Mouse (Mus musculus) layer of hippocampus, postnatal 36 days (tissue): ENCODE measurements at regions not wholly inside any gene's neighbourhood (a gene's known extent, or its start where the extent isn't known, plus 50 kb on each side); places are given as distances from the start of the nearest gene placed in this dataset.
"Not testable (repeated sequence)": the region's sequence is repeated elsewhere in the genome, so short reads cannot be mapped to it uniquely, and the experiment has no call there.

Source experiments
- DNase-seq, 2 experiments: peaks; one replicate each; pipeline ENCODE4 v3.0.0; 2022

- not testable (repeated sequence) for DNase-seq
These were observed 989.4 kb downstream of the Ankrd7 start for GRCm38 (mm10) chr6:19855476-19855875.

DNA sequence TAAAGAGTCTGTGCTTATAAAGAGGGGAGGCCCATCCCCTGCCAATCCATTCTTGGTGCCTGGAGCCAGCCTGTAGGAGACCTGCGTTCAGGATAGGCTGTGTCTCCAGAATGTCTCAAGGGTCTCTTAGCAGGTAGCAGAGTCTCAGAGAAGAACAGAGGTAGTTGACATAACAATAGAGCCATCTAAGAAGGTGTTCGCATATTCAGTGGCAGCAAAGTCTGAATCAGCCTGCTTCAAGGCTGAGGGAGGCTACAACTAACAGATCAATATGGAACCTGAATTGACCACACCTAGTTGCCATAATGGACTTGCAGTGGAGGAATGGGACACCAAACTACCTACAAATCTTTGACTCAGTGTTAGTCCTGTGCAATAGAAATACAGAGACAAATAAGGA, 998.0 kb downstream of the Ankrd7 start:
- no peak for DNase-seq

- peak; percentile 24 to 53 for DNase-seq
These were observed 1003.6 kb downstream of the Ankrd7 start for GRCm38 (mm10) chr6:19869697-19870096.

DNA sequence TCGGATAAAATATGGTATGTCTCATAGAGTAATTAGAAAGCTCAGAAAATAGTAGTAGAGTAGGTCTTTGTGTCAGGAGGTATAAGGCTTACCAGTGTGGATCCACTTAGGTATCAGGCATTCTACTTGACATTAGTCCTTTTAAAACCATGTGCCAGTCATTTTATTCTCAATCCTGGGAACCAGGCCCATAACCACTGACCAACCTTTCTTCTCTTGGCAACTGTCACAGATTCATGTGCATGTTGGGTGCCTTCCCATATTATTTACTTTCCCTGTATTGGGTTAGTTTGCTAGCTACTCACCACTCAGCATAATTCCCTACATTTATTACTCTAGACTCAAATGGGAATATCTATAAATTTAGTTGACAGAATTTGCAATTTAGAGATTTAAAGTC, 1045.1 kb downstream of the Ankrd7 start:
- no peak for DNase-seq

DNA sequence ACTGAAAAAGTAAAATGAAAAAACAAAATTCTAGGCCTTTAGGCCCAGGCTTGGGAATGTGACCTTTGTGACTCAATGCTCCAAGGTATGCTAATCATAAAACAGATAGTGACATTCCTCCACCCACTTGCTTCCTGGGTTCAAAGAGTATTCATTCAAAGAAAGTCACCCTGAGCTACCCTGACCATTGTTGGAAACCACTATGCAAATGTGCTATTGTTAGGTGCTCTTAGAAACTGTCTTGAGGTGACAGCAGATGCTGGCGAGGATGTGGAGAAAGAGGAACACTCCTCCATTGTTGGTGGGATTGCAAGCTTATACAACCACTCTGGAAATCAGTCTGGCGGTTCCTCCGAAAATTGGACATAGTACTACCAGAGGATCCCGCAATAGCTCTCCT, 1075.7 kb downstream of the Ankrd7 start:
- DNase-seq: not testable (repeated sequence)

- DNase-seq: no peak
These were observed 1078.2 kb downstream of the Ankrd7 start for GRCm38 (mm10) chr6:19944334-19944733.

DNA sequence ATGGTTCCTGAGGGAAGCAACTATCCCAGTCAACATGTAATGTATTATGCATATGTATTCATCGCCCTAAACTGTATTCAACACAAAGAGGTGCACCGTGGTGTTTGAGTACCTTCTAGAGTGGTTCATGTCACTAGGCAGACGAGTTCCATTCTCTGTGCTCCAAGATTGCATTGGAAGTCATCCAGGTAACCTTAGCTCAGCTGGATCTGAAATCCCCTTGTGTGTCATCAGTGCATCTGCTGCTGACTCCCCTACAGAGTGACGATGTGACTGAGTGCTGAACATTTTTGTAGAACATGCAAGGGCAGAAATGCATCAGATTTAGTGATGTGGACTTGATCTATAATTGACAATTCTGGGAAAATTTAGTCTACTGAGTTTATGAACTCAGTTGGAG, 1079.6 kb downstream of the Ankrd7 start:
- DNase-seq: no peak

DNA sequence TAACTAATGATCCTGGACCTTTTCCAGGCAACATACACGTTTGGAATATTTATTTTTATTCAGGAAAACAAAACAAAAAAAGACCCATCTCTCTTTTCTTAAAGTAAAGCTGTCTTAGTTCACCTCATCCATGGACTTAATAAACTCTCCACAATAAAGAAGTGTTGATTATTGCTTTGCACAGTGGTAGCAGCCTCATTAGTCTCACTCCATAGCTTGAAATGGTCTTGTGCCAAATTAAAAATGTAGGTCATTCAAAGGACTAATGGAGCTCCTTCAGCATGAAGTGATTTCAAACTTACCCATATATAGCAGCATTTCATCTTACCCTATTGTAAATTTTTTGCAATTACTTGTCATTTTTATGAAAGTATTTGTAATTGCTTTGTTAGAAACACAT, 1109.8 kb downstream of the Ankrd7 start:
- no peak for DNase-seq

DNA sequence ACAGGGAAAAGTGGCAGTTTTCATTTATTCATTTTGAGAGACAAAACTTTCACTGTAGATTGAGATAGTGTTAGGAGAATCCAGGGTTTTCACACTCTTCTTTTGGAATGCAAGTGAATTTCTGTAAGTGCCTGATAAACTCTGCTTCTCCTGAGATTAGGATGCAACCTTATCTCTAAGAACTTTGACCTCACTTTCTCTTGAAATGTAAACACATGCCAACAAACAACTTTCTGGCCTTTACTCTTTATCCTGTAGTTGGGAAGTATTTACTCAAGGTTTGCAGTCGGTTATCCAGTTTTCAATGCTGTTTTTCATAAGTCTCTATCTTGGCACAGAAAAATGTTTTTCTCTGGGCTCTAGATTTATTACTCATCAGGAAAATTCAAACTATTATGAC, 1125.7 kb downstream of the Ankrd7 start:
- no peak for DNase-seq

GRCm38 (mm10) chr6:20028466-20028865, 1162.3 kb downstream of the Ankrd7 start:
- DNase-seq: no peak

GRCm38 (mm10) chr6:20037769-20038168, 1171.7 kb downstream of the Ankrd7 start:
- DNase-seq: peak; percentile 1 to 5

DNA sequence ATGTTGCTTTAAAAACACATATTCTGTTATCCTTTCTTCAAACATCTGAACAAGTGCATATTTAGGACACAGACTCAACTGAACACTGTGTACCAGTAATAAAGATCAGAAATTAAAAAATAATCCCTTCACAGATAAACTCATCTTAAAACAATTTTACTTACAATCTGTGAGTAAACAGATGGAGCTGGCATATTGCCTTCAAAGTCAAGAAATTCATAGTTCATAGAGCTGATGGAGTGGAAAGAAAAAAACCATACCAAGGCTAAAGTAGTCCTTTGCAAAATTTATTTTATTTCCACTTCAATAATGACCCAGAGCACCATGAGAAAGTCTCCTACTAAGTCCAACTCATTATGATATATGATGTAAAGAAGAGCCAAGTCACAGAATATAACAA, 1136.6 kb upstream of the Kcnd2 start:
- DNase-seq: no peak

DNA sequence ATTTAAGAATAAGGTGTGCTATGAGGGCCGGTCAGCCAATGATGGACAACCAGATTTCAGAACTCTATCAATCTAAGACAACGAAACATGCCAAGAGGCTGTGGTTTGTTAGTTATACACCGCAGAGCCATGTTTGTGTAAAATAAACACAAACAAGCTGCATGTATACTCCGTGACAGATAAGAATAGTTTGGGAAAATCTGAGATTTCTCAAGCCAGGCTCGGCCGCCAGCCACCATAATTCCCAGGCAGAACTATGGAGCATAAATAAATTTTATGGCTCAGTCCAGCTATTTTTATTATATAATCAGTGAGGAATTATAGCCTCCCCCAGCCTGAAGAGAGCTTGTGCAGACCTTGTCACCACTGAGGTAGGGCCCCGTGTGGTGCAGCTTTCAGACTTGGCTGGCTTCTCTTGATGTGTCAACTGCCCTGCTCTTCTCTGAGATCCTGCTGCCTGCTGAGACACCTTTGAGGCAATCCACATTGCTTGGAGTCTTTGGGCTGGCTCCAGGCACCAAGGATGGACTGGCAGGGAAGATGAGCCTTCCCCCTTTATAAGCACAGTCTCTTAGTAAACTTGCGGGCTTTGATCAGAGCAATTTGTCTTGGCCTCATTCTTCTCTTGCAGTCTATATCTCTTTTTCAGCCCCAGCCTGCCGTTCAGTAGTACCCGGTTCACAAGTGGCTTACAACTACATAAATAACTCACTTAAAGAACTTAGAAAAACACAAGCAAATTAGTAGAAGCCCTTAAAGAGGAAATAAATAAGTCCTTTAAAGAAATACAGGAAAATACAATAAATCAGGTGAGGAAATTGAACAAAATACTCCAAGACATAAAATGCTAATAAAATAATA, 1123.0 kb upstream of the Kcnd2 start:
- no peak for DNase-seq

GRCm38 (mm10) chr6:20133991-20134390, 1081.3 kb upstream of the Kcnd2 start:
- DNase-seq: not testable (repeated sequence)

DNA sequence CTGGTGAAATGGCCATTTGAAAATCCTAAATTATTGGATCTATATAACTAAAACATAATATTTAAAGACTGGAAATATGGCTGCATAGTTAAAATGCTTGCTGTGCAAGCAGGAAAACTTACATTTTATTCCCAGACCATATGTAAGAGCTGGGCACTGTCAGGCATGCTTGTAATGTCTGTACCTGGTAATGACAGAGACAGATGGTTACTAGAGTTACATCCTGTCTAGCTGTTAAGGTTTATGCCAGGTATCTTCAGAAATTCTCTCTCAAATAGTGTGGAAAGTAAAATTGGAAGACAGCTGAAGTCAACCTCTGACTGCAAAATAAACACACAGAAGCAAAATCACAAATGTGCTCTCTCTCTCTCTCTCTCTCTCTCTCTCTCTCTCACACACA, 1077.8 kb upstream of the Kcnd2 start:
- DNase-seq: no peak
